Mouse (Mus musculus) olfactory bulb, adult 2 months (tissue): Measurements from ENCODE around the gene AC131692.1.

Source experiments
- CTCF ChIP-seq: fragments of 200-500 bp; IDR thresholded peaks from 2 replicates; pipeline ENCODE4 v1.5.1; 2012; ENCODE audit warnings: low read depth, mild to moderate bottlenecking, low read length, moderate library complexity; ENCODE audit not compliant: insufficient read depth
- POLR2A ChIP-seq: fragments of 200-500 bp; IDR thresholded peaks from 2 replicates; pipeline ENCODE4 v1.6.1; 2012; ENCODE audit warnings: mild to moderate bottlenecking, low read depth, low read length, moderate library complexity; ENCODE audit not compliant: insufficient read depth

- TF ChIP-seq POLR2A, result no peak
- no peak for TF ChIP-seq CTCF
These were observed 20.3 kb upstream of the AC131692.1 start for GRCm38 (mm10) chr19:6073889-6074288.
